Mouse (Mus musculus) thymus, adult 2 months (tissue): Measurements from ENCODE around the gene Zfyve21. TPM values are rescaled to one million over a fixed set of nuclear protein-coding genes. Genes with fewer than 3 reads are reported as not detected.
A peak's percentile ranks its signal among the peaks of the same experiment; 100 is the strongest.

ENCODE experiments used
- DNase-seq: peaks from one replicate; pipeline ENCODE4 v3.0.0; 2021
- H3K27ac ChIP-seq: fragments of 200-500 bp; 2 replicates; pipeline ENCODE4 v1.5.1; 2012; ENCODE audit warnings: low read length, control low read depth; ENCODE audit not compliant: control insufficient read depth, insufficient read depth
- H3K27me3 ChIP-seq: fragments of 200-500 bp; 2 replicates; pipeline ENCODE4 v1.6.1; 2012; ENCODE audit warnings: mild to moderate bottlenecking, low read length, moderate library complexity, mixed read lengths; ENCODE audit not compliant: control insufficient read depth, insufficient read depth
- H3K36me3 ChIP-seq: fragments of 200-500 bp; 2 replicates; pipeline ENCODE4 v1.6.1; 2012; ENCODE audit warnings: mild to moderate bottlenecking, low read length, moderate library complexity; ENCODE audit not compliant: control insufficient read depth, insufficient read depth
- H3K4me1 ChIP-seq: fragments of 200-500 bp; replicated peaks from 2 replicates; pipeline ENCODE4 v1.6.1; 2012; ENCODE audit warnings: low read length; ENCODE audit not compliant: control insufficient read depth, insufficient read depth
- H3K4me3 ChIP-seq: fragments of 200-500 bp; 2 replicates; pipeline ENCODE4 v1.5.1; 2012; ENCODE audit warnings: mild to moderate bottlenecking, low read length, control low read depth, moderate library complexity; ENCODE audit not compliant: control insufficient read depth, insufficient read depth
- CTCF ChIP-seq: fragments of 200-500 bp; IDR thresholded peaks from 2 replicates; pipeline ENCODE4 v1.5.1; 2012; ENCODE audit warnings: mild to moderate bottlenecking, control low read depth, low read length, moderate library complexity, borderline replicate concordance; ENCODE audit not compliant: control insufficient read depth, poor library complexity, insufficient read depth; ENCODE audit errors: extremely low read depth
- POLR2A ChIP-seq: fragments of 200-500 bp; IDR thresholded peaks from 2 replicates; pipeline ENCODE4 v1.6.1; 2012; ENCODE audit warnings: mild to moderate bottlenecking, low read length, control low read depth, moderate library complexity; ENCODE audit not compliant: control insufficient read depth, poor library complexity, insufficient read depth; ENCODE audit errors: extremely low read depth
- WGBS: fragments of 180-500 bp; shearing (Covaris S2); methylation state at CpG from one replicate; pipeline ENCODE4 v1.1.7; 2018; 5-methylcytosine and 5-hydroxymethylcytosine counted together
- polyA plus RNA-seq: library from polyadenylated mRNA; depleted of rRNA; stranded (reverse); fragments of >200 nt; gene quantifications from 2 replicates; pipeline ENCODE4 v1.2.3, GENCODE M21; 2012; rRNA removed

Zfyve21 gene
- polyA plus RNA-seq, 1 experiment = 46.4 TPM

- Histone ChIP-seq H3K27ac (no peak overlapping the region), H3K36me3 (peaks cover 15% of the 10 kb centered on the region; the same call in 1 of the 2 replicates), H3K4me1 (no peaks in the 10 kb centered on the region; the same call in 1 of the 2 replicates), H3K27me3 (no peaks in the 10 kb centered on the region), H3K4me3 (no peak overlapping the region)
- DNase-seq = no peak
- TF ChIP-seq CTCF = no peak
- TF ChIP-seq POLR2A = no peak
- 63% methylated on average over 7 of the region's 7 CpGs for WGBS
Measured at GRCm38 (mm10) chr12:111870811-111871210, 56.8 kb downstream of the Zfyve21 start.

DNA sequence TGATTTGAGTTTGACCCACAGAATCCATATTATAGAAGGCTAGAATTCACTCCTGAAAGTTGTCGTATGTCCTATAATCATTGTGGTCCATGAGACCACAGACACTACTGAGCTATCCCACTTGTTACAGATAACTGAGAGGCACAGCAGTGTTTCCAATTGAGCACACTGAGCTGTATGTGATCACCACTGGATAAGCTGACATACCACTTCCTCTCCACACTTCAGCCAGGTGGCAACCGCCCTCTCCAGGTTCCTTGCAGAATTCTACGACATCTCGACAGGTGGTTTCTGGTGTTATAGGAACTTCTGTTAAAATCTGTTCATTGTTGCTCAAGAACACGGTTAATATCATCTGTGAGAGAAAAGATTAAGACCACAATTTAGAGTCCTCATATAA lies 58.1 kb downstream of the Zfyve21 start:
- H3K27ac ChIP-seq = no peak overlapping the region
- no peaks in the 10 kb centered on the region; the same call in 1 of the 2 replicates for H3K4me1 ChIP-seq
- TF ChIP-seq CTCF (no peak), POLR2A (no peak)
- H3K4me3 ChIP-seq = no peak overlapping the region
- no peaks in the 10 kb centered on the region for H3K27me3 ChIP-seq
- 15% methylated on average over 5 of the region's 5 CpGs for WGBS
- peak; percentile 17 for DNase-seq
- H3K36me3 ChIP-seq = peaks cover 13% of the 10 kb centered on the region; the same call in 1 of the 2 replicates

DNA sequence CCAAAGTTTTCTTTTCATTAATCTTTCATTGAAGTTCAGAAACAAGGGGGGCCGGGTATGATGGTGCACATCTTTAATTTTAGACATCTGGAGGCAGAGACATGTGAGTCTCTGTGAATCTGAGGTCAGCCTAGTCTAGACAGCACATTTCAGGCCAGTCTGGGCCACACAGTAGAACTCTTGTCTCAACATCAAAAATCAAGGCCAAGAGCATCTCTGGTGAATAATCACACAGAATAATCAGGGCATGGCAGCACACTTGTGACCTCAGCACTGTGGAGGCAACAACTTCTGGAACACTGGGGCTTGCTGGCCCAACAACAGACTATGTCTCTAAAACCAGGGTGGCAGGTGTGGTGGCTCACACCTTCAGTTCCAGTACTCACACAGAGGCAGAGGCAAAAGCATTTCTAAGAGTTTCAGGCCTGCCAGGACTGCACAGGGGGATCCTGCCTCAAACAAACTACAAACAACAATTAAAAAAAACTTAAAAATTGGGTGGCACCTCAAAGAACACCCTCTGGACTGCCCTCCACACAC lies 60.7 kb downstream of the Zfyve21 start:
- DNase-seq = no peak
- Histone ChIP-seq H3K27me3 (no peaks in the 10 kb centered on the region), H3K27ac (no peak overlapping the region), H3K4me3 (no peak overlapping the region), H3K4me1 (no peaks in the 10 kb centered on the region; the same call in 1 of the 2 replicates), H3K36me3 (peaks cover 8% of the 10 kb centered on the region; the same call in 1 of the 2 replicates)
- no peak for TF ChIP-seq POLR2A
- TF ChIP-seq CTCF = no peak
- 84% methylated on average over 1 of the region's 1 CpGs for WGBS

GRCm38 (mm10) chr12:111875499-111875898 lies 61.5 kb downstream of the Zfyve21 start:
- no peak overlapping the region for H3K27ac ChIP-seq
- 68% methylated on average over 3 of the region's 3 CpGs for WGBS
- H3K4me3 ChIP-seq = no peak overlapping the region
- TF ChIP-seq CTCF (no peak), POLR2A (no peak)
- no peaks in the 10 kb centered on the region; the same call in 1 of the 2 replicates for H3K4me1 ChIP-seq
- no peak for DNase-seq
- H3K36me3 ChIP-seq = peaks cover 6% of the 10 kb centered on the region; the same call in 1 of the 2 replicates
- no peaks in the 10 kb centered on the region for H3K27me3 ChIP-seq

DNA sequence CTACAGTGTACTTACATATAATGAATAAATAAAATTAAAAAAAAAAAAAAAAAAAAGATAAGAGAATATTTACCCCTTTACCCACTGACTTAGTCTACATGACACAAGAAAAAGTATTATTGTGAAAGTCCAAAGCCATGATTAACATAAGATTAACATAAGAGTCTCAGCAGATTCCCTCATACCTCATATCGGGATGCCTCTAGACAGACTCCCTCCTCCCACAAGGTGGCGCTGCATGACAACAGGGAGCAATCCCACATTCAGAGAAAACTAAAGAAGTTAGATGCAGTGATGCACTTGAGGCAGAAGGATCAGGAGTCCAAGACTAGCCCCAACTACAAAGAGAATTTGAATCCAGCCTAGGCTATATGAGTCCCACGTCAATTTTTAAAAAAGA lies 64.2 kb downstream of the Zfyve21 start:
- H3K27ac ChIP-seq = no peak overlapping the region
- TF ChIP-seq CTCF (no peak), POLR2A (no peak)
- H3K36me3 ChIP-seq = no peaks in the 10 kb centered on the region
- peak; percentile 83 for DNase-seq
- no peak overlapping the region for H3K4me3 ChIP-seq
- 26% methylated on average over 3 of the region's 3 CpGs for WGBS
- no peaks in the 10 kb centered on the region for H3K27me3 ChIP-seq
- H3K4me1 ChIP-seq = no peaks in the 10 kb centered on the region; the same call in 1 of the 2 replicates

Other genes with a start within 250 kb of the Zfyve21 start
- 45.9 and 47.7 TPM in 2 replicates for gene Mark3, start 239.6 kb upstream of the Zfyve21 start, polyA plus RNA-seq
- 107 and 119 TPM in 2 replicates for gene Ckb, start 141.8 kb upstream of the Zfyve21 start, polyA plus RNA-seq
- gene Trmt61a, start 136.1 kb upstream of the Zfyve21 start, polyA plus RNA-seq = 40.4 and 47.2 TPM in 2 replicates
- gene Bag5, start 100.9 kb upstream of the Zfyve21 start, polyA plus RNA-seq = 12.8 and 16.6 TPM in 2 replicates
- 32.3 and 38.8 TPM in 2 replicates for gene Apopt1, start 100.9 kb upstream of the Zfyve21 start, polyA plus RNA-seq
- 79.5 and 85.0 TPM in 2 replicates for gene Klc1, start 55.3 kb upstream of the Zfyve21 start, polyA plus RNA-seq
- 22.1 and 29.0 TPM in 2 replicates for gene Xrcc3, start 297 bp upstream of the Zfyve21 start, polyA plus RNA-seq
- 28.1 and 30.1 TPM in 2 replicates for gene Ppp1r13b, start 93.9 kb downstream of the Zfyve21 start, polyA plus RNA-seq
- 32.8 and 46.5 TPM in 2 replicates for gene Atp5mpl, start 152.8 kb downstream of the Zfyve21 start, polyA plus RNA-seq
- 0.09 and 0.15 TPM in 2 replicates for gene Tdrd9, start 157.4 kb downstream of the Zfyve21 start, polyA plus RNA-seq
- gene Rd3l, start 167.1 kb downstream of the Zfyve21 start, polyA plus RNA-seq = not detected in 2 replicates